Mouse (Mus musculus) layer of hippocampus, adult 11-12 months (tissue): ENCODE results near the gene Tspan4.

Experiments used
- DNase-seq: peaks from one replicate; pipeline ENCODE4 v3.0.0; 2022; ENCODE audit warnings: low spot score

The Tspan4 gene

GRCm38 (mm10) chr7:141506278-141506677 is 31.2 kb downstream of the Tspan4 start:
- DNase-seq: no peak

- no peak for DNase-seq
These were observed 33.1 kb downstream of the Tspan4 start for GRCm38 (mm10) chr7:141508160-141508559.

- DNase-seq: no peak
These were observed 35.2 kb downstream of the Tspan4 start for GRCm38 (mm10) chr7:141510196-141510595.

GRCm38 (mm10) chr7:141510681-141511191 is 35.7 kb downstream of the Tspan4 start:
- DNase-seq: no peak

- DNase-seq: no peak
These were observed 42.6 kb downstream of the Tspan4 start for GRCm38 (mm10) chr7:141517638-141518037.

- DNase-seq: no peak
These were observed 43.3 kb downstream of the Tspan4 start for GRCm38 (mm10) chr7:141518296-141518695.

GRCm38 (mm10) chr7:141518926-141519325 is 43.9 kb downstream of the Tspan4 start:
- DNase-seq: no peak

- no peak for DNase-seq
These were observed 44.8 kb downstream of the Tspan4 start for GRCm38 (mm10) chr7:141519795-141520194.

- no peak for DNase-seq
These were observed 48.0 kb downstream of the Tspan4 start for GRCm38 (mm10) chr7:141523007-141523406.

GRCm38 (mm10) chr7:141524271-141524670 is 49.2 kb downstream of the Tspan4 start:
- no peak for DNase-seq

- peak; percentile 83 for DNase-seq
These were observed 49.9 kb downstream of the Tspan4 start for GRCm38 (mm10) chr7:141524760-141525579.

GRCm38 (mm10) chr7:141525580-141525925 is 50.5 kb downstream of the Tspan4 start:
- DNase-seq: no peak

- no peak for DNase-seq
These were observed 60.5 kb downstream of the Tspan4 start for GRCm38 (mm10) chr7:141535570-141535969.

- no peak for DNase-seq
These were observed 64.0 kb downstream of the Tspan4 start for GRCm38 (mm10) chr7:141538852-141539555.

- DNase-seq: peak; percentile 98
These were observed 64.7 kb downstream of the Tspan4 start, which contains the start of gene Chid1 for GRCm38 (mm10) chr7:141539556-141540311. Chid1 (minus strand) TSS chr7:141539857.

- DNase-seq: peak; percentile 84
These were observed 65.5 kb downstream of the Tspan4 start for GRCm38 (mm10) chr7:141540312-141541081.

- no peak for DNase-seq
These were observed 66.6 kb downstream of the Tspan4 start for GRCm38 (mm10) chr7:141541681-141542080.

- no peak for DNase-seq
These were observed 67.5 kb downstream of the Tspan4 start for GRCm38 (mm10) chr7:141542588-141542987.
